Mouse (Mus musculus): Measurements from ENCODE around the gene Nt5c2. TPM values are rescaled to one million over a fixed set of nuclear protein-coding genes. Genes with fewer than 3 reads are reported as not detected.
"Not testable (repeated sequence)": the region's sequence is repeated elsewhere in the genome, so short reads cannot be mapped to it uniquely, and the experiment has no call there.

Nt5c2 gene
- total RNA-seq, 2 experiments from 2014 or later = 70.7 to 71.1 TPM

GRCm38 (mm10) chr19:47018330-47018729 is 3.4 kb upstream of the Nt5c2 start:
- no peak for DNase-seq (ENCODE audit: extremely low spot score in 1 of 2, low spot score in 1 of 2)

- DNase-seq (ENCODE audit: extremely low spot score in 1 of 2, low spot score in 1 of 2) = no peak
Observed at GRCm38 (mm10) chr19:47017831-47018230, 2.9 kb upstream of the Nt5c2 start.

- peak in 1 of 2 experiments; percentile 71 for DNase-seq (ENCODE audit: extremely low spot score in 1 of 2, low spot score in 1 of 2)
Observed at GRCm38 (mm10) chr19:47016487-47016886, 1.5 kb upstream of the Nt5c2 start.

- no peak for DNase-seq (ENCODE audit: extremely low spot score in 1 of 2, low spot score in 1 of 2)
Observed at GRCm38 (mm10) chr19:47015965-47016364, 1.0 kb upstream of the Nt5c2 start.

GRCm38 (mm10) chr19:47015396-47015795 is 443 bp upstream of the Nt5c2 start:
- DNase-seq (ENCODE audit: extremely low spot score in 1 of 2, low spot score in 1 of 2) = peak in 1 of 2 experiments; percentile 34

GRCm38 (mm10) chr19:47014159-47014446 is 850 bp downstream of the Nt5c2 start:
- no peak for DNase-seq (ENCODE audit: extremely low spot score in 1 of 2, low spot score in 1 of 2)

GRCm38 (mm10) chr19:47013340-47014158 is 1.4 kb downstream of the Nt5c2 start:
- no peak for DNase-seq (ENCODE audit: extremely low spot score in 1 of 2, low spot score in 1 of 2)

GRCm38 (mm10) chr19:47012521-47013130 is 2.3 kb downstream of the Nt5c2 start:
- no peak for DNase-seq (ENCODE audit: extremely low spot score in 1 of 2, low spot score in 1 of 2)

- no peak for DNase-seq (ENCODE audit: extremely low spot score in 1 of 2, low spot score in 1 of 2)
Observed at GRCm38 (mm10) chr19:47009943-47010342, 5.0 kb downstream of the Nt5c2 start.

- no peak for DNase-seq (ENCODE audit: extremely low spot score in 1 of 2, low spot score in 1 of 2)
Observed at GRCm38 (mm10) chr19:47009420-47009819, 5.5 kb downstream of the Nt5c2 start.

GRCm38 (mm10) chr19:47006321-47006720 is 8.6 kb downstream of the Nt5c2 start:
- DNase-seq (ENCODE audit: extremely low spot score in 1 of 2, low spot score in 1 of 2) = peak in 1 of 2 experiments; percentile 46

- no peak for DNase-seq (ENCODE audit: extremely low spot score in 1 of 2, low spot score in 1 of 2)
Observed at GRCm38 (mm10) chr19:47005873-47006272, 9.1 kb downstream of the Nt5c2 start.

- no peak for DNase-seq (ENCODE audit: extremely low spot score in 1 of 2, low spot score in 1 of 2)
Observed at GRCm38 (mm10) chr19:47003742-47004511, 11.0 kb downstream of the Nt5c2 start.

GRCm38 (mm10) chr19:47000357-47000756 is 14.6 kb downstream of the Nt5c2 start:
- not testable (repeated sequence) for DNase-seq (ENCODE audit: extremely low spot score in 1 of 2, low spot score in 1 of 2)

GRCm38 (mm10) chr19:46999753-47000152 is 15.2 kb downstream of the Nt5c2 start:
- DNase-seq (ENCODE audit: extremely low spot score in 1 of 2, low spot score in 1 of 2) = no peak

- DNase-seq (ENCODE audit: extremely low spot score in 1 of 2, low spot score in 1 of 2) = no peak
Observed at GRCm38 (mm10) chr19:46998953-46999352, 16.0 kb downstream of the Nt5c2 start.

- no peak for DNase-seq (ENCODE audit: extremely low spot score in 1 of 2, low spot score in 1 of 2)
Observed at GRCm38 (mm10) chr19:46998168-46998870, 16.6 kb downstream of the Nt5c2 start.

GRCm38 (mm10) chr19:46996095-46996494 is 18.9 kb downstream of the Nt5c2 start:
- no peak for DNase-seq (ENCODE audit: extremely low spot score in 1 of 2, low spot score in 1 of 2)

GRCm38 (mm10) chr19:46992329-46992728 is 22.6 kb downstream of the Nt5c2 start:
- DNase-seq (ENCODE audit: extremely low spot score in 1 of 2, low spot score in 1 of 2) = not testable (repeated sequence)

- DNase-seq (ENCODE audit: extremely low spot score in 1 of 2, low spot score in 1 of 2) = peak; percentile 82 to 95
Observed at GRCm38 (mm10) chr19:46991145-46991544, 23.8 kb downstream of the Nt5c2 start.

- DNase-seq (ENCODE audit: extremely low spot score in 1 of 2, low spot score in 1 of 2) = not testable (repeated sequence)
Observed at GRCm38 (mm10) chr19:46990625-46991024, 24.3 kb downstream of the Nt5c2 start.

Data from layer of hippocampus, postnatal 25 days (tissue).